Mouse (Mus musculus) cerebellum, adult 11 months (tissue): ENCODE results near the gene Zcchc14.
A peak's percentile ranks its signal among the peaks of the same experiment; 100 is the strongest.
"Not testable (repeated sequence)": the region's sequence is repeated elsewhere in the genome, so short reads cannot be mapped to it uniquely, and the experiment has no call there.

Source experiments
- DNase-seq: peaks from one replicate; pipeline ENCODE4 v3.0.0; 2022

Gene Zcchc14

GRCm38 (mm10) chr8:121620801-121621516 lies 31.7 kb downstream of the Zcchc14 start:
- DNase-seq: no peak

GRCm38 (mm10) chr8:121619401-121619995 lies 33.2 kb downstream of the Zcchc14 start:
- no peak for DNase-seq

GRCm38 (mm10) chr8:121613419-121613818 lies 39.3 kb downstream of the Zcchc14 start:
- no peak for DNase-seq

- no peak for DNase-seq
Observed at GRCm38 (mm10) chr8:121609916-121610315, 42.8 kb downstream of the Zcchc14 start.

GRCm38 (mm10) chr8:121609251-121609650 lies 43.5 kb downstream of the Zcchc14 start:
- DNase-seq: no peak

- no peak for DNase-seq
Observed at GRCm38 (mm10) chr8:121607661-121608060, 45.0 kb downstream of the Zcchc14 start.

- DNase-seq: no peak
Observed at GRCm38 (mm10) chr8:121603801-121604200, 48.9 kb downstream of the Zcchc14 start.

- DNase-seq: peak; percentile 61
Observed at GRCm38 (mm10) chr8:121602860-121603259, 49.8 kb downstream of the Zcchc14 start.

- no peak for DNase-seq
Observed at GRCm38 (mm10) chr8:121602411-121602810, 50.3 kb downstream of the Zcchc14 start.

GRCm38 (mm10) chr8:121599842-121600241 lies 52.9 kb downstream of the Zcchc14 start:
- DNase-seq: no peak

- peak; percentile 85 for DNase-seq
Observed at GRCm38 (mm10) chr8:121598892-121599291, 53.8 kb downstream of the Zcchc14 start.

- no peak for DNase-seq
Observed at GRCm38 (mm10) chr8:121598190-121598589, 54.5 kb downstream of the Zcchc14 start.

- DNase-seq: not testable (repeated sequence)
Observed at GRCm38 (mm10) chr8:121597492-121597891, 55.2 kb downstream of the Zcchc14 start.

GRCm38 (mm10) chr8:121593983-121594382 lies 58.7 kb downstream of the Zcchc14 start:
- no peak for DNase-seq

GRCm38 (mm10) chr8:121593293-121593692 lies 59.4 kb downstream of the Zcchc14 start:
- no peak for DNase-seq

GRCm38 (mm10) chr8:121591178-121592066 lies 61.3 kb downstream of the Zcchc14 start:
- DNase-seq: no peak

GRCm38 (mm10) chr8:121590203-121591177 lies 62.2 kb downstream of the Zcchc14 start, which contains the start of gene Map1lc3b:
Map1lc3b (plus strand) TSS chr8:121590361.
- DNase-seq: peak; percentile 97

GRCm38 (mm10) chr8:121589205-121589726 lies 63.4 kb downstream of the Zcchc14 start:
- no peak for DNase-seq

- no peak for DNase-seq
Observed at GRCm38 (mm10) chr8:121588750-121589149, 64.0 kb downstream of the Zcchc14 start.

- peak; percentile 99 for DNase-seq
Observed at GRCm38 (mm10) chr8:121585159-121585825, 67.4 kb downstream of the Zcchc14 start.

- no peak for DNase-seq
Observed at GRCm38 (mm10) chr8:121584730-121585129, 68.0 kb downstream of the Zcchc14 start.
